Mouse (Mus musculus) testis, adult 2 months (tissue): ENCODE results near the gene Xbp1.

Experiments
- CTCF ChIP-seq: fragments of 200-500 bp; IDR thresholded peaks from 2 replicates; pipeline ENCODE4 v1.5.1; 2012; ENCODE audit warnings: low read depth, mild to moderate bottlenecking, inconsistent platforms, low read length, moderate library complexity; ENCODE audit not compliant: control insufficient read depth, insufficient read depth, insufficient replicate concordance
- POLR2A ChIP-seq: fragments of 200-500 bp; IDR thresholded peaks from 2 replicates; pipeline ENCODE4 v1.6.1; 2012; ENCODE audit warnings: low read depth, mild to moderate bottlenecking, inconsistent platforms, low read length, moderate library complexity; ENCODE audit not compliant: control insufficient read depth

- TF ChIP-seq POLR2A (no peak), CTCF (no peak)
Measured at GRCm38 (mm10) chr11:5516617-5517016, 3.8 kb upstream of the Xbp1 start.
